Mouse (Mus musculus) limb, embryonic 15.5 days (tissue): ENCODE data around the gene Ank. TPM values are rescaled to one million over a fixed set of nuclear protein-coding genes. Genes with fewer than 3 reads are reported as not detected.

Experiments
- ATAC-seq: fragments of 200-750 bp; cut with Nextera tagmentation; 2 replicates; pipeline ENCODE4 v1.8.0; 2017; ENCODE audit warnings: low read depth, moderate TSS enrichment; ENCODE audit not compliant: insufficient number of reproducible peaks, low FRiP score, low TSS enrichment
- H3K27ac ChIP-seq: fragments of 300-500 bp; sonication (generic); 2 replicates; pipeline ENCODE4 v1.5.1; 2015; ENCODE audit warnings: moderate library complexity, mild to moderate bottlenecking, inconsistent platforms
- H3K27me3 ChIP-seq: fragments of 300-500 bp; sonication (generic); 2 replicates; pipeline ENCODE4 v1.6.1; 2015; ENCODE audit warnings: inconsistent platforms
- H3K36me3 ChIP-seq: fragments of 300-500 bp; sonication (generic); 2 replicates; pipeline ENCODE4 v1.6.1; 2015; ENCODE audit warnings: inconsistent platforms
- H3K4me1 ChIP-seq: fragments of 300-500 bp; sonication (generic); 2 replicates; pipeline ENCODE4 v1.6.1; 2015; ENCODE audit warnings: inconsistent platforms
- H3K4me2 ChIP-seq: fragments of 300-500 bp; sonication (generic); 2 replicates; pipeline ENCODE4 v1.6.1; 2015; ENCODE audit warnings: mild to moderate bottlenecking, inconsistent platforms
- H3K4me3 ChIP-seq: fragments of 300-500 bp; sonication (generic); 2 replicates; pipeline ENCODE4 v1.5.1; 2015; ENCODE audit warnings: mild to moderate bottlenecking, inconsistent platforms
- H3K9ac ChIP-seq: fragments of 300-500 bp; sonication (generic); 2 replicates; pipeline ENCODE4 v1.6.1; 2015; ENCODE audit warnings: inconsistent platforms
- H3K9me3 ChIP-seq: fragments of 300-500 bp; sonication (generic); 2 replicates; pipeline ENCODE4 v1.6.1; 2016; ENCODE audit warnings: inconsistent platforms
- WGBS: fragments of 180-500 bp; shearing (Covaris S2); methylation state at CpG from one replicate; pipeline ENCODE4 v1.1.7; 2015; 5-methylcytosine and 5-hydroxymethylcytosine counted together
- polyA plus RNA-seq: library from polyadenylated mRNA; unstranded; fragments of >200 nt; fragmentation: Nextera tagmentation; extraction: Ambion mirVana; gene quantifications from 2 replicates; pipeline ENCODE4 v1.2.1, GENCODE M21; 2015

The Ank gene
- polyA plus RNA-seq, 1 experiment from 2014 or later: 16.3 TPM

GRCm38 (mm10) chr15:27597516-27597915 lies 131.0 kb downstream of the Ank start:
- Histone ChIP-seq H3K27me3 (no peaks in the 10 kb centered on the region), H3K36me3 (peaks cover 48% of the 10 kb centered on the region), H3K27ac (no peak overlapping the region), H3K9me3 (no peaks in the 10 kb centered on the region), H3K4me3 (no peak overlapping the region), H3K4me2 (no peak overlapping the region), H3K9ac (no peak overlapping the region), H3K4me1 (peaks cover 9% of the 10 kb centered on the region; the same call in 1 of the 2 replicates)
- no peak for ATAC-seq
- whole genome bisulfite sequencing: 89% methylated on average over 4 of the region's 4 CpGs

GRCm38 (mm10) chr15:27598786-27599385 lies 132.4 kb downstream of the Ank start:
- Histone ChIP-seq H3K4me3 (no peak overlapping the region), H3K4me2 (no peak overlapping the region), H3K9ac (no peak overlapping the region), H3K36me3 (peaks cover 42% of the 10 kb centered on the region), H3K9me3 (no peaks in the 10 kb centered on the region), H3K27ac (no peak overlapping the region), H3K27me3 (no peaks in the 10 kb centered on the region), H3K4me1 (peaks cover 9% of the 10 kb centered on the region; the same call in 1 of the 2 replicates)
- WGBS: 66% methylated on average over 13 of the region's 13 CpGs
- no peak for ATAC-seq

GRCm38 (mm10) chr15:27600524-27600923 lies 134.0 kb downstream of the Ank start:
- H3K9ac ChIP-seq: no peak overlapping the region
- H3K4me3 ChIP-seq: no peak overlapping the region
- H3K9me3 ChIP-seq: no peaks in the 10 kb centered on the region
- H3K27ac ChIP-seq: no peak overlapping the region
- H3K4me1 ChIP-seq: peaks cover 7% of the 10 kb centered on the region; the same call in 1 of the 2 replicates
- WGBS: 89% methylated on average over 5 of the region's 5 CpGs
- no peak overlapping the region for H3K4me2 ChIP-seq
- H3K27me3 ChIP-seq: no peaks in the 10 kb centered on the region
- no peak for ATAC-seq
- H3K36me3 ChIP-seq: peaks cover 46% of the 10 kb centered on the region

GRCm38 (mm10) chr15:27604558-27604957 lies 138.1 kb downstream of the Ank start:
- Histone ChIP-seq H3K4me2 (no peak overlapping the region), H3K27ac (no peak overlapping the region), H3K36me3 (peaks cover 51% of the 10 kb centered on the region), H3K27me3 (no peaks in the 10 kb centered on the region), H3K4me1 (no peaks in the 10 kb centered on the region), H3K4me3 (no peak overlapping the region), H3K9ac (no peak overlapping the region), H3K9me3 (no peaks in the 10 kb centered on the region)
- 90% methylated on average over 3 of the region's 3 CpGs for WGBS
- ATAC-seq: no peak

- Histone ChIP-seq H3K9ac (no peak overlapping the region), H3K4me3 (no peak overlapping the region), H3K27me3 (no peaks in the 10 kb centered on the region), H3K36me3 (peaks cover 51% of the 10 kb centered on the region), H3K4me2 (no peak overlapping the region), H3K9me3 (no peaks in the 10 kb centered on the region), H3K27ac (no peak overlapping the region), H3K4me1 (no peaks in the 10 kb centered on the region)
- 74% methylated on average over 3 of the region's 3 CpGs for WGBS
- ATAC-seq: no peak; the same call in 1 of the 2 replicates
Measured at GRCm38 (mm10) chr15:27605252-27605651, 138.8 kb downstream of the Ank start.

GRCm38 (mm10) chr15:27609554-27609953 lies 143.1 kb downstream of the Ank start:
- Histone ChIP-seq H3K9me3 (no peaks in the 10 kb centered on the region), H3K9ac (no peak overlapping the region), H3K36me3 (peaks cover 45% of the 10 kb centered on the region), H3K4me1 (no peaks in the 10 kb centered on the region), H3K4me3 (no peak overlapping the region), H3K27ac (no peak overlapping the region), H3K27me3 (no peaks in the 10 kb centered on the region), H3K4me2 (no peak overlapping the region)
- WGBS: 45% methylated on average over 4 of the region's 4 CpGs
- no peak for ATAC-seq

- Histone ChIP-seq H3K9me3 (no peaks in the 10 kb centered on the region), H3K4me1 (0 out of 2 replicates have a peak, but pooled peaks cover 3% of the 10 kb centered on the region), H3K36me3 (peaks cover 37% of the 10 kb centered on the region), H3K4me2 (no peak overlapping the region), H3K9ac (no peak overlapping the region), H3K27me3 (no peaks in the 10 kb centered on the region), H3K27ac (no peak overlapping the region), H3K4me3 (no peak overlapping the region)
- WGBS: 47% methylated on average over 6 of the region's 6 CpGs
- no peak for ATAC-seq
Measured at GRCm38 (mm10) chr15:27612533-27613221, 146.2 kb downstream of the Ank start.

- peaks cover 41% of the 10 kb centered on the region for H3K36me3 ChIP-seq
Measured at GRCm38 (mm10) chr15:27613255-27613654, 146.8 kb downstream of the Ank start.

GRCm38 (mm10) chr15:27616159-27616558 lies 149.7 kb downstream of the Ank start:
- Histone ChIP-seq H3K36me3 (peaks cover 46% of the 10 kb centered on the region), H3K9ac (no peak overlapping the region), H3K4me3 (no peak overlapping the region), H3K27me3 (no peaks in the 10 kb centered on the region), H3K4me1 (0 out of 2 replicates have a peak, but pooled peaks cover 3% of the 10 kb centered on the region), H3K9me3 (no peaks in the 10 kb centered on the region), H3K4me2 (no peak overlapping the region), H3K27ac (no peak overlapping the region)
- ATAC-seq: no peak
- 58% methylated on average over 4 of the region's 4 CpGs for WGBS

More at GRCm38 (mm10) chr15:27613255-27613654, 146.8 kb downstream of the Ank start:
- no peak overlapping the region for H3K4me2 ChIP-seq
- no peak for ATAC-seq
- no peak overlapping the region for H3K4me3 ChIP-seq
- 88% methylated on average over 4 of the region's 4 CpGs for WGBS
- no peak overlapping the region for H3K9ac ChIP-seq
- no peaks in the 10 kb centered on the region for H3K9me3 ChIP-seq
- no peak overlapping the region for H3K27ac ChIP-seq
- 0 out of 2 replicates have a peak, but pooled peaks cover 3% of the 10 kb centered on the region for H3K4me1 ChIP-seq
- H3K27me3 ChIP-seq: no peaks in the 10 kb centered on the region

GRCm38 (mm10) chr15:27617227-27617626 lies 150.8 kb downstream of the Ank start:
- Histone ChIP-seq H3K4me3 (no peak overlapping the region), H3K9me3 (no peaks in the 10 kb centered on the region), H3K4me1 (0 out of 2 replicates have a peak, but pooled peaks cover 3% of the 10 kb centered on the region), H3K9ac (no peak overlapping the region), H3K36me3 (peaks cover 43% of the 10 kb centered on the region), H3K4me2 (no peak overlapping the region), H3K27ac (no peak overlapping the region), H3K27me3 (no peaks in the 10 kb centered on the region)
- 89% methylated on average over 3 of the region's 3 CpGs for WGBS
- no peak for ATAC-seq

GRCm38 (mm10) chr15:27618778-27619533 lies 152.5 kb downstream of the Ank start:
- no peaks in the 10 kb centered on the region for H3K27me3 ChIP-seq
- H3K4me2 ChIP-seq: no peak overlapping the region
- H3K4me1 ChIP-seq: 0 out of 2 replicates have a peak, but pooled peaks cover 3% of the 10 kb centered on the region
- H3K4me3 ChIP-seq: no peak overlapping the region
- 78% methylated on average over 6 of the region's 6 CpGs for WGBS
- no peaks in the 10 kb centered on the region for H3K9me3 ChIP-seq
- no peak for ATAC-seq
- peaks cover 52% of the 10 kb centered on the region for H3K36me3 ChIP-seq
- no peak overlapping the region for H3K9ac ChIP-seq
- H3K27ac ChIP-seq: no peak overlapping the region

GRCm38 (mm10) chr15:27619683-27620082 lies 153.2 kb downstream of the Ank start:
- H3K36me3 ChIP-seq: peaks cover 47% of the 10 kb centered on the region
- H3K9ac ChIP-seq: no peak overlapping the region
- H3K27ac ChIP-seq: no peak overlapping the region
- H3K27me3 ChIP-seq: no peaks in the 10 kb centered on the region
- ATAC-seq: no peak
- H3K4me2 ChIP-seq: no peak overlapping the region
- H3K4me3 ChIP-seq: no peak overlapping the region
- 0 out of 2 replicates have a peak, but pooled peaks cover 3% of the 10 kb centered on the region for H3K4me1 ChIP-seq
- no peaks in the 10 kb centered on the region for H3K9me3 ChIP-seq
- 53% methylated on average over 3 of the region's 3 CpGs for WGBS
